Mouse (Mus musculus): ENCODE measurements around the gene Aurkaip1. TPM values are rescaled to one million over a fixed set of nuclear protein-coding genes. Genes with fewer than 3 reads are reported as not detected.

Aurkaip1 gene
- polyA plus RNA-seq, 1 experiment = 159 TPM

GRCm38 (mm10) chr4:155840076-155841002 lies 9.3 kb downstream of the Aurkaip1 start:
- no peak for DNase-seq
- H3K27ac ChIP-seq (ENCODE audit: insufficient read depth, low read length) = 0 out of 2 replicates have a peak overlapping the region, but pooled peaks have one; percentile 22
- 38% methylated on average over 8 of the region's 8 CpGs for WGBS
- H3K4me3 ChIP-seq (replicated peaks; ENCODE audit: insufficient read depth, low read depth, low read length) = no peak overlapping the region
- H3K4me1 ChIP-seq (ENCODE audit: control insufficient read depth, insufficient read depth, low read length) = peaks cover 11% of the 10 kb centered on the region
- no peaks in the 10 kb centered on the region for H3K27me3 ChIP-seq (ENCODE audit: control insufficient read depth, insufficient read depth, low read length)
- TF ChIP-seq POLR2A (IDR thresholded peaks at IDR 0.05; ENCODE audit: borderline replicate concordance, insufficient read depth, low read length) = no peak
- TF ChIP-seq CTCF (IDR thresholded peaks at IDR 0.05; ENCODE audit: borderline replicate concordance, insufficient read depth, low read depth, low read length) = no peak

- DNase-seq = peak in 1 of 2 experiments; percentile 35
- H3K4me3 ChIP-seq (replicated peaks; ENCODE audit: insufficient read depth, low read depth, low read length) = peak overlapping the region; percentile 28
- WGBS = 5% methylated on average over 32 of the region's 32 CpGs
- no peak overlapping the region for H3K27ac ChIP-seq (ENCODE audit: insufficient read depth, low read length)
- TF ChIP-seq CTCF (IDR thresholded peaks at IDR 0.05; ENCODE audit: borderline replicate concordance, insufficient read depth, low read depth, low read length) (no peak), POLR2A (IDR thresholded peaks at IDR 0.05; ENCODE audit: borderline replicate concordance, insufficient read depth, low read length) (no peak)
- no peaks in the 10 kb centered on the region for H3K27me3 ChIP-seq (ENCODE audit: control insufficient read depth, insufficient read depth, low read length)
- H3K4me1 ChIP-seq (ENCODE audit: control insufficient read depth, insufficient read depth, low read length) = peaks cover 11% of the 10 kb centered on the region
Observed at GRCm38 (mm10) chr4:155841003-155841454, 10.0 kb downstream of the Aurkaip1 start.

- WGBS = 30% methylated on average over 38 of the region's 38 CpGs
- Histone ChIP-seq H3K4me3 (replicated peaks; ENCODE audit: insufficient read depth, low read depth, low read length) (peak overlapping the region; percentile 28), H3K4me1 (ENCODE audit: control insufficient read depth, insufficient read depth, low read length) (peaks cover 14% of the 10 kb centered on the region)
Observed at GRCm38 (mm10) chr4:155841651-155842270, 10.7 kb downstream of the Aurkaip1 start.

GRCm38 (mm10) chr4:155843231-155843630 lies 12.2 kb downstream of the Aurkaip1 start:
- Histone ChIP-seq H3K4me3 (replicated peaks; ENCODE audit: insufficient read depth, low read depth, low read length) (no peak overlapping the region), H3K4me1 (ENCODE audit: control insufficient read depth, insufficient read depth, low read length) (peaks cover 10% of the 10 kb centered on the region), H3K27ac (ENCODE audit: insufficient read depth, low read length) (no peak overlapping the region), H3K27me3 (ENCODE audit: control insufficient read depth, insufficient read depth, low read length) (no peaks in the 10 kb centered on the region)
- WGBS = 85% methylated on average over 5 of the region's 5 CpGs
- no peak for DNase-seq
- no peak for TF ChIP-seq CTCF (IDR thresholded peaks at IDR 0.05; ENCODE audit: borderline replicate concordance, insufficient read depth, low read depth, low read length)
- no peak for TF ChIP-seq POLR2A (IDR thresholded peaks at IDR 0.05; ENCODE audit: borderline replicate concordance, insufficient read depth, low read length)

More at GRCm38 (mm10) chr4:155841651-155842270, 10.7 kb downstream of the Aurkaip1 start:
- Histone ChIP-seq H3K27me3 (ENCODE audit: control insufficient read depth, insufficient read depth, low read length) (no peaks in the 10 kb centered on the region), H3K27ac (ENCODE audit: insufficient read depth, low read length) (no peak overlapping the region)
- TF ChIP-seq CTCF (IDR thresholded peaks at IDR 0.05; ENCODE audit: borderline replicate concordance, insufficient read depth, low read depth, low read length) (no peak), POLR2A (IDR thresholded peaks at IDR 0.05; ENCODE audit: borderline replicate concordance, insufficient read depth, low read length) (no peak)
- peak; percentile 41 to 54 for DNase-seq

- Histone ChIP-seq H3K4me3 (replicated peaks; ENCODE audit: insufficient read depth, low read depth, low read length) (peak within 1 kb of the TSS; percentile 92), H3K27ac (ENCODE audit: insufficient read depth, low read length) (peak within 1 kb of the TSS; percentile 68), H3K4me1 (ENCODE audit: control insufficient read depth, insufficient read depth, low read length) (peaks cover 26% of the 10 kb centered on the region), H3K27me3 (ENCODE audit: control insufficient read depth, insufficient read depth, low read length) (no peaks in the 10 kb centered on the region)
- 2% methylated on average over 59 of the region's 65 CpGs for WGBS
- DNase-seq = peak; percentile 91 to 98
- TF ChIP-seq CTCF (IDR thresholded peaks at IDR 0.05; ENCODE audit: borderline replicate concordance, insufficient read depth, low read depth, low read length) (no peak; the same call in 1 of the 2 replicates), POLR2A (IDR thresholded peaks at IDR 0.05; ENCODE audit: borderline replicate concordance, insufficient read depth, low read length) (peak; percentile 89; the same call in 1 of the 2 replicates)
Observed at GRCm38 (mm10) chr4:155846871-155847578, 16.0 kb downstream of the Aurkaip1 start, which contains the start of gene Dvl1. Dvl1 (plus strand) TSS chr4:155847402.

DNA sequence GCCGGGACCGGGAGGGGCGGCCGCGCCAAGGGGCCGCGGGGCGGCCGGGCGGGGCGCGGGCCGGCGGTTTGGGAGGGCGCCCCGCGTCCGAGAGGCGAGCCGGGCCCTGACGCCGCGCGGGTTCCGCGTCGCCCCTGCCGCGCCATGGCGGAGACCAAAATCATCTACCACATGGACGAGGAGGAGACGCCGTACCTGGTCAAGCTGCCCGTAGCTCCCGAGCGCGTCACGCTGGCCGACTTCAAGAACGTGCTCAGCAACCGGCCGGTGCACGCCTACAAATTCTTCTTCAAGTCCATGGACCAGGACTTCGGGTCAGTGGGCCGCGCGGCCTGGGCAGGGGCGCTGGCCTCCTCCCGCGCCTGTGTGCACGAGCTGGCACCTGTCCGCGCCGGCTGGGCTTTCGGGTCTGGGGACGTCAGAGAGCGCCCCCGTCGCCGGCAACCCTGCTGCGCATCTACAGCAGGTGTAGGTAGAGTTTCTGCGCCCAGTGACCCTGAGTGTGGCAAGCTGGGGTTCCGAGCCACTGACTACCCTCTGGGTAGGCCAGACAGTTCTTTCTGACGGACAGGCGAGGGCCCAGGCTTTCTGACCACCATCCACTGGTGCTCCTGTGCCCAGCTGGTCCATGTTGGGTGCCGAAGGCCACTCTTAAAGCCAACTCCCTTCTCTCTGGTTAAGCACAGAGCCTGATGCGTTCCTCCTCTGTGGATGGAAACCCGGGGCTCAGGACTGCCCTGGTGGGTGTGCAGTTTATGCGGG lies 16.7 kb downstream of the Aurkaip1 start:
- H3K4me3 ChIP-seq (replicated peaks; ENCODE audit: insufficient read depth, low read depth, low read length) = peak overlapping the region; percentile 92
- peaks cover 33% of the 10 kb centered on the region for H3K4me1 ChIP-seq (ENCODE audit: control insufficient read depth, insufficient read depth, low read length)
- under 1% methylated on average over 56 of the region's 69 CpGs for WGBS
- DNase-seq = peak in 1 of 2 experiments; percentile 63
- TF ChIP-seq POLR2A (IDR thresholded peaks at IDR 0.05; ENCODE audit: borderline replicate concordance, insufficient read depth, low read length) (no peak), CTCF (IDR thresholded peaks at IDR 0.05; ENCODE audit: borderline replicate concordance, insufficient read depth, low read depth, low read length) (no peak)
- H3K27me3 ChIP-seq (ENCODE audit: control insufficient read depth, insufficient read depth, low read length) = no peaks in the 10 kb centered on the region
- H3K27ac ChIP-seq (ENCODE audit: insufficient read depth, low read length) = peak overlapping the region; percentile 64; the same call in 1 of the 2 replicates
